In the genomic region with DNA sequence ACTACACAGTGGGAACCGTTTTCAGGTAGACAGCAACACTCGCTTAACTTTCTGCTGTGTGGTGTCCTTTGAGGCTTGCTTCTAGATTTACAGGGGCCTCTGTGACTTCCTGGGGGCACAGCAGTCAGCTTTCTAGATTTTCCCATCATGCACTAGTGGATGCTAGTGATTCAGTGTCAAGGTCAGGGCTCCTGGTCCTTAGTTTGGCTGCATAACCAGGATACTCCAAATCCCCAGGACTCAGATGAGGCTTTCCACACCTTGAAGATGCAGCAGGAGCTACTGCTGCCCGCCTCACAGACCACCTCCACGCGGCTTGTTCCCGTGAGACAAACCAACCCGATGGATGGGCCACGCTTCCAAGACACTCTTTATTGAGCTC, we compare ENCODE assay signal across 7 mouse cellular contexts. TPM values are rescaled to one million over a fixed set of nuclear protein-coding genes. Genes with fewer than 3 reads are reported as not detected.
A peak's percentile ranks its signal among the peaks of the same experiment; 100 is the strongest.
DNase-seq lines count a peak whose midpoint lies in the region; ATAC-seq and TF ChIP-seq lines count a peak whose summit lies in the region.

No protein-coding gene starts in this region.

- DNase-seq in embryonic facial prominence, embryonic 14.5 days (ENCODE audit: low spot score): no peak
- no peak for DNase-seq in ovary, adult 18-20 months (ENCODE audit: low spot score)
- no peak for DNase-seq in right cerebral cortex, adult 2 months (ENCODE audit: low spot score in 2 of 2)

- H3K4me3 ChIP-seq in megakaryocyte, embryonic 14.5 days (replicated peaks): peak overlapping the region; percentile 83
- no peak overlapping the region for H3K4me3 ChIP-seq in embryonic facial prominence, embryonic 14.5 days (ENCODE audit: low read depth, low read length)
- H3K4me3 ChIP-seq in intestine, postnatal 0 days (ENCODE audit: low read depth, low read length): no peak overlapping the region
- no peak overlapping the region for H3K4me3 ChIP-seq in neural tube, embryonic 14.5 days (ENCODE audit: low read depth, low read length)

- no peak overlapping the region for H3K27ac ChIP-seq in embryonic facial prominence, embryonic 14.5 days (replicated peaks; ENCODE audit: low read depth, low read length)
- H3K27ac ChIP-seq in intestine, postnatal 0 days (ENCODE audit: low read depth, low read length): no peak overlapping the region
- H3K27ac ChIP-seq in neural tube, embryonic 14.5 days (ENCODE audit: low read depth, low read length): no peak overlapping the region

- peak overlapping the region; percentile 41 for H3K4me2 ChIP-seq in embryonic facial prominence, embryonic 14.5 days (ENCODE audit: low read depth, low read length)
- peak overlapping the region; percentile 45; the same call in 1 of the 2 replicates for H3K4me2 ChIP-seq in intestine, postnatal 0 days (replicated peaks; ENCODE audit: low read depth)
- peak overlapping the region; percentile 37; the same call in 1 of the 2 replicates for H3K4me2 ChIP-seq in neural tube, embryonic 14.5 days (ENCODE audit: low read depth, low read length)

- H3K27me3 ChIP-seq in megakaryocyte, embryonic 14.5 days (replicated peaks): peaks cover 29% of the 10 kb centered on the region
- no peaks in the 10 kb centered on the region for H3K27me3 ChIP-seq in embryonic facial prominence, embryonic 14.5 days (replicated peaks; ENCODE audit: control insufficient read depth, insufficient read depth, low read length)
- H3K27me3 ChIP-seq in intestine, postnatal 0 days (replicated peaks; ENCODE audit: control insufficient read depth, insufficient read depth, low read length): no peaks in the 10 kb centered on the region
- H3K27me3 ChIP-seq in neural tube, embryonic 14.5 days (ENCODE audit: control insufficient read depth, insufficient read depth, low read length): no peaks in the 10 kb centered on the region

- 70% methylated on average over 7 of the region's 8 CpGs for WGBS in embryonic facial prominence, embryonic 14.5 days
- WGBS in intestine, postnatal 0 days: 63% methylated on average over 8 of the region's 8 CpGs
- WGBS in neural tube, embryonic 14.5 days: 58% methylated on average over 8 of the region's 8 CpGs

- ATAC-seq in megakaryocyte, adult 5-6 weeks (ENCODE audit: poor library complexity, severe bottlenecking): no peak
- ATAC-seq in embryonic facial prominence, embryonic 14.5 days (ENCODE audit: low read depth): no peak
- ATAC-seq in intestine, postnatal 0 days: no peak
- ATAC-seq in neural tube, embryonic 14.5 days (ENCODE audit: low read depth): 0 out of 2 replicates have a peak, but pooled peaks have one; percentile 2

- peaks cover 4% of the 10 kb centered on the region; the same call in 1 of the 2 replicates for H3K9me3 ChIP-seq in megakaryocyte, embryonic 14.5 days
- no peaks in the 10 kb centered on the region for H3K9me3 ChIP-seq in embryonic facial prominence, embryonic 14.5 days (ENCODE audit: control insufficient read depth, low read length)
- no peaks in the 10 kb centered on the region for H3K9me3 ChIP-seq in intestine, postnatal 0 days (ENCODE audit: control insufficient read depth)
- no peaks in the 10 kb centered on the region for H3K9me3 ChIP-seq in neural tube, embryonic 14.5 days (ENCODE audit: control insufficient read depth, low read length)

- H3K9ac ChIP-seq in embryonic facial prominence, embryonic 14.5 days (ENCODE audit: low read depth, low read length): no peak overlapping the region
- H3K9ac ChIP-seq in intestine, postnatal 0 days (ENCODE audit: low read depth, low read length): no peak overlapping the region
- H3K9ac ChIP-seq in neural tube, embryonic 14.5 days (replicated peaks; ENCODE audit: low read depth, low read length): no peak overlapping the region

- TF ChIP-seq CTCF in intestine, postnatal 0 days (IDR thresholded peaks at IDR 0.05; ENCODE audit: low read depth): no peak

- H3K4me1 ChIP-seq in megakaryocyte, embryonic 14.5 days: peaks cover 22% of the 10 kb centered on the region
- H3K4me1 ChIP-seq in embryonic facial prominence, embryonic 14.5 days (ENCODE audit: control insufficient read depth, insufficient read depth, low read length): 0 out of 2 replicates have a peak, but pooled peaks cover 3% of the 10 kb centered on the region
- H3K4me1 ChIP-seq in intestine, postnatal 0 days (replicated peaks; ENCODE audit: control insufficient read depth, insufficient read depth, low read length): 0 out of 2 replicates have a peak, but pooled peaks cover 3% of the 10 kb centered on the region
- H3K4me1 ChIP-seq in neural tube, embryonic 14.5 days (ENCODE audit: control insufficient read depth, insufficient read depth, low read length): no peaks in the 10 kb centered on the region

- H3K36me3 ChIP-seq in megakaryocyte, embryonic 14.5 days (replicated peaks; ENCODE audit: low read length): no peaks in the 10 kb centered on the region
- H3K36me3 ChIP-seq in embryonic facial prominence, embryonic 14.5 days (ENCODE audit: control insufficient read depth, insufficient read depth, low read length): no peaks in the 10 kb centered on the region
- H3K36me3 ChIP-seq in intestine, postnatal 0 days (ENCODE audit: control insufficient read depth, insufficient read depth): no peaks in the 10 kb centered on the region
- no peaks in the 10 kb centered on the region for H3K36me3 ChIP-seq in neural tube, embryonic 14.5 days (ENCODE audit: control insufficient read depth, insufficient read depth, low read length)

RNA-seq across cellular contexts. Expression of a gene that starts 35.0 kb away (rescaled TPM):
- polyA plus RNA-seq in megakaryocyte, embryonic 14.5 days (2012; ENCODE audit: insufficient read depth, low replicate concordance): 25.1 and 34.4 TPM in 2 replicates
- total RNA-seq in megakaryocyte, adult 5-6 weeks (2015): 19.6 and 25.9 TPM in 2 replicates
- total RNA-seq in megakaryocyte, adult 5-6 weeks (2017): 28.1 and 30.4 TPM in 2 replicates
- 51.8 and 64.1 TPM in 2 replicates for polyA plus RNA-seq in embryonic facial prominence, embryonic 14.5 days (2014; fragmentation: Nextera tagmentation; extraction: Ambion mirVana)
- 18.6 and 19.4 TPM in 2 replicates for polyA plus RNA-seq in intestine, postnatal 0 days (2015; fragmentation: Nextera tagmentation; extraction: Ambion mirVana)
- polyA plus RNA-seq in neural tube, embryonic 14.5 days (2014; fragmentation: Nextera tagmentation; extraction: Ambion mirVana): 16.0 and 16.5 TPM in 2 replicates
